Mouse (Mus musculus): ENCODE data around the gene Olfr1141. TPM values are rescaled to one million over a fixed set of nuclear protein-coding genes. Genes with fewer than 3 reads are reported as not detected.

Olfr1141 gene
- polyA plus RNA-seq (2012; rRNA removed), result not detected in 2 replicates

GRCm38 (mm10) chr2:87753891-87754290, at the start of gene Olfr1141:
TSS of gene Olfr1141 (minus strand) at chr2:87753991.

GRCm38 (mm10) chr2:87800292-87800691, 46.5 kb upstream of the Olfr1141 start, which contains the start of gene Olfr1143:
TSS of gene Olfr1143 (plus strand) at chr2:87800592.

GRCm38 (mm10) chr2:87779183-87779582, 25.4 kb upstream of the Olfr1141 start, which contains the start of gene Olfr152:
TSS of gene Olfr152 (plus strand) at chr2:87779483.

GRCm38 (mm10) chr2:87743452-87743851, 10.3 kb downstream of the Olfr1141 start, which contains the start of gene Olfr1140:
TSS of gene Olfr1140 (plus strand) at chr2:87743752.

GRCm38 (mm10) chr2:87739878-87740277, 13.9 kb downstream of the Olfr1141 start, which contains the start of gene Olfr1138:
TSS of gene Olfr1138 (minus strand) at chr2:87739978.

GRCm38 (mm10) chr2:87713079-87713478, 40.7 kb downstream of the Olfr1141 start, which contains the start of gene Olfr1137:
TSS of gene Olfr1137 (minus strand) at chr2:87713179.

Other genes starting within 250 kb of the Olfr1141 start
- gene Pramel6, start 247.4 kb downstream of the Olfr1141 start, polyA plus RNA-seq (2012; rRNA removed), result not detected in 2 replicates
- gene Olfr153, start 222.2 kb downstream of the Olfr1141 start, polyA plus RNA-seq (2012; rRNA removed), result not detected in 2 replicates
- gene Olfr1128, start 208.4 kb downstream of the Olfr1141 start, polyA plus RNA-seq (2012; rRNA removed), result not detected in 2 replicates
- not detected in 2 replicates for gene Olfr1129, start 180.1 kb downstream of the Olfr1141 start, polyA plus RNA-seq (2012; rRNA removed)
- not detected in 2 replicates for gene Olfr1130, start 147.8 kb downstream of the Olfr1141 start, polyA plus RNA-seq (2012; rRNA removed)
- gene Olfr1131, start 126.9 kb downstream of the Olfr1141 start, polyA plus RNA-seq (2012; rRNA removed), result not detected in 2 replicates
- gene Olfr1132, start 116.5 kb downstream of the Olfr1141 start, polyA plus RNA-seq (2012; rRNA removed), result not detected in 2 replicates
- gene Olfr1133, start 106.6 kb downstream of the Olfr1141 start, polyA plus RNA-seq (2012; rRNA removed), result not detected in 2 replicates
- not detected in 2 replicates for gene Olfr1134, start 95.5 kb downstream of the Olfr1141 start, polyA plus RNA-seq (2012; rRNA removed)
- gene Olfr1135, start 80.3 kb downstream of the Olfr1141 start, polyA plus RNA-seq (2012; rRNA removed), result not detected in 2 replicates
- not detected in 2 replicates for gene Olfr1136, start 60.0 kb downstream of the Olfr1141 start, polyA plus RNA-seq (2012; rRNA removed)
- gene Olfr1137, start 40.8 kb downstream of the Olfr1141 start, polyA plus RNA-seq (2012; rRNA removed), result not detected in 2 replicates
- gene Olfr1138, start 14.0 kb downstream of the Olfr1141 start, polyA plus RNA-seq (2012; rRNA removed), result not detected in 2 replicates
- 0.11 TPM in 1 of 2 replicates, not detected in the other for gene Olfr1140, start 10.2 kb downstream of the Olfr1141 start, polyA plus RNA-seq (2012; rRNA removed)
- gene Olfr152, start 25.5 kb upstream of the Olfr1141 start, polyA plus RNA-seq (2012; rRNA removed), result not detected in 2 replicates
- gene Olfr1143, start 46.6 kb upstream of the Olfr1141 start, polyA plus RNA-seq (2012; rRNA removed), result not detected in 2 replicates
- gene Olfr1145, start 55.8 kb upstream of the Olfr1141 start, polyA plus RNA-seq (2012; rRNA removed), result not detected in 2 replicates
- not detected in 2 replicates for gene Olfr1148, start 76.5 kb upstream of the Olfr1141 start, polyA plus RNA-seq (2012; rRNA removed)
- gene Olfr1150-ps1, start 90.0 kb upstream of the Olfr1141 start, polyA plus RNA-seq (2012; rRNA removed), result not detected in 2 replicates
- not detected in 2 replicates for gene Olfr1151, start 101.9 kb upstream of the Olfr1141 start, polyA plus RNA-seq (2012; rRNA removed)
- not detected in 2 replicates for gene Olfr1152, start 112.5 kb upstream of the Olfr1141 start, polyA plus RNA-seq (2012; rRNA removed)
- gene Olfr1153, start 141.0 kb upstream of the Olfr1141 start, polyA plus RNA-seq (2012; rRNA removed), result not detected in 2 replicates
- not detected in 2 replicates for gene Olfr1154, start 151.2 kb upstream of the Olfr1141 start, polyA plus RNA-seq (2012; rRNA removed)
- not detected in 2 replicates for gene Olfr1155, start 191.1 kb upstream of the Olfr1141 start, polyA plus RNA-seq (2012; rRNA removed)
- gene Olfr1156, start 199.1 kb upstream of the Olfr1141 start, polyA plus RNA-seq (2012; rRNA removed), result not detected in 2 replicates
- gene Olfr1157, start 214.3 kb upstream of the Olfr1141 start, polyA plus RNA-seq (2012; rRNA removed), result not detected in 2 replicates
- not detected in 2 replicates for gene Olfr74, start 220.7 kb upstream of the Olfr1141 start, polyA plus RNA-seq (2012; rRNA removed)
- gene Olfr1158, start 236.1 kb upstream of the Olfr1141 start, polyA plus RNA-seq (2012; rRNA removed), result not detected in 2 replicates

All from central nervous system, embryonic 18 days (tissue).